Mouse (Mus musculus) telencephalon, adult 2 months (tissue): ENCODE results near the gene Crybg1.

Experiments
- DNase-seq: peaks from one replicate; pipeline ENCODE4 v3.0.0-alpha.2; 2011; ENCODE audit warnings: low read depth, low spot score

Crybg1 gene

DNA sequence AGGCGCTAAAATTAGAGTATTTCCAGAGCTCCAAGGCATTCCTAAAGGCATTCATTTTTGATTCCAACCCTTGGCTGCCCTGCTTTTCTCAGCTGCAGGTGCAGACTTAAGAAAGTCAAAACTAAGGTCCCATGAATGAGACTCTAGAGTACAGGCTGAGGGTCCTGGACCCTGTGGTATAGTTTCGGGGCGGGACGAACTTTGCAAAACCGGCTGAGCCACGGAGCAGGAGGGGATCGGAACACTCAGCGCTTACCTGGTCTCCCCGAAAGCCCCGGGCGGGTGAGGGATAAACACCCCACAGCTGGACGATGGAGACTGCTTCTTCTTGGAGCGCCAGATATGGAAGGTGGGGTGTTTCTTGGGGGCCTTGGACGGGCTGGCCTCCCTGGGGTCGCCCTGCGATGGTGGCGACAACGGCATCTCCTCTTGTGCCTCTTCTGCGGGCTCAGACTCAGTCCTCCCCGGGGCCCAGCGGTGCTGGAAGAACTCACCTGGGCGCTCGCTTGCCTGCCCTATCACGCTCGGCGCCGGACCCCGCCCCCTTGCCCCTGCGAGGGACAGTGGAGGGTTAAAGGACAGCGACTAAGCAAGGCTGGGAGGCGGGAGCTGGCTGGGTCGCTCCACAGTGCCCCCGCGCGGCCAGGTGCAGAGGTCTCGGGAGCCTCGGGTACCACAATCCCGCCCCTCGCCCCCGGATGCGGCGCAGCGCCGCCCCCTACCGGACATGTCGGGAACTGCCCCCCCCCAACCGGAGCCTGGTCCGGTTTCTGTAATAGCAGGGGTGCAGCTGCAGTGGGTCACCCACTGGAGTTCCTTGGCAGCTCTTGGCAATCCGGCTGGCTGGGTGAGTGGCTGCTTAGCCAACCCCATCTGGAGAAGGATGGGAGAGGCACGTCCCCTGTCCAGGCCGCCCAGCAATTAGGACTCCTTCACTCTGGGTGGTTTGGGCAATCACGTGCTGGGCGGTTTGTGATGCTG is at the start of gene Crybg1:
TSS of gene Crybg1 (minus strand) at position 517 of the 981 bp plus-strand sequence.
- no peak for DNase-seq

DNA sequence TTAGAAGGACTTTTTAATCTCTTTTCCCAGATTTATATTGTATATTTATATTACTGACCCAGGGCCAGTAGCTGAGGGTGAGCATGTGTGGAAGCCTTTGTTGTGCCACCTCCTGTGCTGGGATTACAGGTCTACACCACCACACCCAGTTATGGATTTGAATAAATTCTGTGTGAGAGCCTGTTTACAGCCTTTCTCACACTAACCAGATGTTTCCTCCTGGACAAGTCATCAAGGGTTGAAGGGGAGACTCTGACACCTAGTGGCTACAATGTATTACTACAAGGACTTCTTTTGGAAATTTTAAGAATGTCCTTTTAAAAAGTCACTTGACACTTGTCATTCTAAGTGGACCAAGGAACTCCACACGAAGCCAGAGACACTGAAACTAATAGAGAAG is 28.7 kb upstream of the Crybg1 start:
- DNase-seq, result no peak

DNA sequence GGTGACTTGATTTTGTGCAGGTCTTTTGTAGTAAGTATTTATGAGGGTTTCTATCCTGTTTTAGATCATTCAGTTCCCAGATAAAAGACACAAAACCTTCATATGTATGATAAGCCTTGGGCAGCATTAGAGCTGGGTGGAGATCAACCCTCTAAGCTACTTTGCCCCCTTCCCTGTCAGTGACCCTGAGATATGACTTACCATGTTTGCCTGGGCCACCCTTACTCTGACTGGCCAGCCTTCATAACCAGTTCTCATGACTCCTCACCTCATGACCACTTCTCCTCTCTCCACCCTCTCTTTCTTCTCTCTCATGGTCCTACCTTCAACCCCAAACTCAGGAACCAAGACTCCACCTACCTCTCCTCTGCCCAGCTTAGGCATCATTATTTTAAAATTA is 27.9 kb upstream of the Crybg1 start:
- no peak for DNase-seq

DNA sequence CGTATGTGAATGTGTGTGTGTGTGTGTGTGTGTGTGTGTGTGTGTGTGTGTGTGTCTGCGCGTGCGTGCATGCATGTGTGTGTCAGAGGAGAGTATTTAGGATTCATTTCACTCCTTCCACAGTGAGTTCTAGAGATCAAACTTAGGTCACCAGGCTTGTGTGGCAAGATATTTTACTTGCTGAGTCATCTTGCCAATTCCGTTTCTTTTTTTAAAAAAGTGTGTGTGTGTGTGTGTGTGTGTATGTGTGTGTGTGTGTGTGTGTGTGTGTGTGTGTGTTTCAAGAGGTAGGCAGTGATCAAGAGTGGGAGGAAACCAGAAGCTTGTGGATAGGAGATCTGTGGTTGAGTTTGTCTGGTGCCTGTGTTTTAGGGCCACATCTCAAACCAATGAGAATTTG is 27.5 kb upstream of the Crybg1 start:
- no peak for DNase-seq

DNA sequence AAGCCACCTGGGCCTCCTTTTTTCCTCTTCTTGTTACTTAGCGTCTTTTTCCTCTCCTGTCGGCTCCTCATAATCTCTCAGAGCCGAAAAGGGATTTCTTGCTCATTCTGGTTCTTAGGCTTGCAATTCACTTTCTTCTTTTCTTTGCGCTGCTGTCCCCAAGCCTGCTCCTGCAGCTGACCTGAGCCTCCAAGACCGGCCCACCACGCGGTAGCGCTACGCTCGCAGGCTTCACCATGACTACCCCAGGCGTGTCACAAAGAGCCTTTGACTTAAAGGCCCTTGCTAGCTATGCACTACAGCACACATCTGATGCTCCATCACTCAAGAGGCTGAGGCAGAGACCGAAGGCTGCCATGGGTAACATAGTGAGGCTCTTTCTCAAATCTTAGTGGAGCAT is 21.5 kb upstream of the Crybg1 start:
- no peak for DNase-seq

DNA sequence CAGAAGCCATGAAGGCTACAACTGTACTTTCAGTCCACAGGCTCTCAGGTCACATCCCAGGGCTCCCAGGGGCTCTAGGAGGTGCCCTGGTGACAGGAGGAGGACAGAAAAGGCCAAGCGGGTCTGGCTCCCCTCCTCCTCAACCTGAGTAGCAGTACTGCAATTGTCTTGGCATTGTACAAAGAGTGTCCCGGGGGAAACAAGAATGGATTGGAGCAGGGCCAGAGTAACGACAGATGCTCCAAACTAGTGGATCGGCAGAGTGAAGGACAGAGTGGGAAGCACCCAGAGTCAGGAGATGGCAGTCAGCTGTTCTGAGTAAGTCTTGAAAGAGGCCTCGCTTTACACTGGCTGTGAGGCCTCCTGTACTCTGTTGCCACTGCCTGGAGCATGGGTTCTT is 18.4 kb upstream of the Crybg1 start:
- DNase-seq, result no peak

DNA sequence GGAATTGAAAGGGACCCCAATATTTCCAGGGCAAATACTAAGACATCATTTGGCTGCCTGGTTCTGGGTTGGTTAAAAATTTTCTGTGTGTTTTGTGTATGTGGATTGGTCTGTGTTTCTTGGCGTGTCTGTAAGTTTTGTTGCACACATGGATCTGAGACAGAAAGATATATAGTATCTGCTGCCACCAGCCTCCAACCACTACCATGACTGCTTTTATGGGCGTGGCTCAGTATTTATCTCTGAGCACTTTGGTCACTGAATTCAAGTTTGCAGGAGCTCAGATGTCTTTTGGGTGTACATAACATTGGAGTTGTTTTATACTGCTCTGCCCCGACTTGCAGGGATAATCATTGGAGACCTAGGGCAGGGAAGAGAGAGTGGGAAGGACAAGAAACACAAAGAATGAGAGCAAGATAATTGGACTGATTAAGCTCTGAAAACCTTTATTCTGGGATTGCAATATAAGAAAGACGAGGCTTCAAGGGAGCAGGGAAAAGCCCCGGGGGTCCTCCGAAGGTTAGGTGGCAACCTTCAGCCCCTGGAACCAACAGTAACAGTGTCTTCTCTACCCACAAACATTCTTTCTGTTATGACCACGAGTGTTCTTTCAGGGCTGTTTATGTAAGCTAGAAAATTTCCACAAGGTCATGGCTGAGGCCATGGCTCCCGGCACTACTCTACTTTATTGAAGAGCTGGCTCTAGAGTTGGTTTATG is 15.8 kb upstream of the Crybg1 start:
- no peak for DNase-seq

DNA sequence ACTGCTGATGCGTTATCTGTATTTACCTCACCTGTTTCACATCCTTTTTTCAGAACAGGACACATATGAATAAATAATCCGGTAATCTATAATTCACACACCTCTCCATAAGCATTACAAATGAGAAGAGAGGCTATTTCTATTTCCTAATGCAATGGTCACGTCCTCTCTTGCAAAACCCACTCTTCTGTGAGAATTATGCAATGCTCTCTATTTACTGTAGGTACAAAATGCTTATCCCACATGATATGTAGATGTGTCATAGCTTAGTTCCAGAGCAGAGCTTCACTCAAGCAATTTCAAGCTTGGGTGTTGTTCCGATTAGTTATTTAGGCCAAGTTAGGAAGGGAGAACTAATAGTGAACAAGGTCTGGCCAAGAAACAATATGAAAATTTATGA is 14.4 kb upstream of the Crybg1 start:
- no peak for DNase-seq

DNA sequence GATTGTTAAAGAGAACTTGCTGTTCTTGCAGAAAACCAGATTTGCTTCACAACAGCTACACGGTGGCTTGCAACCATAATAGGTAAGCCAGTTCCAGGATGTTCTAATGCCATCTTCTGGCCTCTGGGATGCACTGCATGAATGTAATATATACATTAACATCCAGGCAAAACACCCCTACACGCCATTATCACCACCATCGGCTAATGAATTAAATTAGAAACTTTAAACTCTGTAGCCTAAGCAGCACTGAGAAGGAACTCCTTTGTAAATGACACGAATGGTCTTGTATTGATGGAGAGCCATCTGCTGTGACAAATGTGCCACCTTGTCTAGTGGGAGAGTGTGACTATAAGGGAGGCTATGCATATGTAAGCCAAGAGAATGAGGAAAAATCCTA is 11.5 kb upstream of the Crybg1 start:
- DNase-seq, result peak; percentile 44

DNA sequence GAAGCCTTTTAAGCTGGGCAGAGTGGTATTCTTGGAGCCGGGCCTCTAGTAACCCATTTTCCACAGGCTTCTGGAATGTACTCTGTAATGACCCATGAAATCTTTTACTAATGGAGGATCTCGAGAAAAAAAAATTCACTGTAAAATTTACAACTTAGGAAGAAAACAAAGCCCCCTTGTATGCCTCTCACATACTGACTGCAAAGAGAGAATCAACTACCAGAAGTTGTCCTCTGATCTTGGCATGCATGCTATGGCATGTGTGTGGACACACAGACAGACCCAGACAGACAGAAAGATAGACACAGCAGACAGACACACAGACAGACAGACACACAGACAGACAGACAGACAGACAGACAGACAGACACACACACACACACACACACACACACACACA is 8.8 kb upstream of the Crybg1 start:
- DNase-seq, result no peak

DNA sequence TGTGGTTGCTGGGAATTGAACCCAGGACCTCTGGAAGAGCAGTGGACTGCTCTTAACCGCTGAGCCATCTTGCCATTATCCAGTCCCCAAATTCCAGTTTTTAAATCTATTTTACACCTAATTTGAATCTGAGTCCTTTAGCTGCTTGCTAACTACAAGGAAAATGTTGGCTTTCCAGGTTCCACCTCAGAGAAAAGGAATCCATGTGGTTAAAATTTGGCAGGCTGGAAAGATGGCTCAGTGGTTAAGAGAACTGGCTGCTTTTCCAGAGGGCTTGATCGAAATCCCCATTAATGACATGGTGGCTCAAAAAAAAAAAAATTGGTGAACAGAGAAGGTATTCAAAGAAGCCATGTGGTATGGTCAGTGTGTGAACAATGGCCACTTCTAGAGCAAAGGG is 1.8 kb upstream of the Crybg1 start:
- no peak for DNase-seq

DNA sequence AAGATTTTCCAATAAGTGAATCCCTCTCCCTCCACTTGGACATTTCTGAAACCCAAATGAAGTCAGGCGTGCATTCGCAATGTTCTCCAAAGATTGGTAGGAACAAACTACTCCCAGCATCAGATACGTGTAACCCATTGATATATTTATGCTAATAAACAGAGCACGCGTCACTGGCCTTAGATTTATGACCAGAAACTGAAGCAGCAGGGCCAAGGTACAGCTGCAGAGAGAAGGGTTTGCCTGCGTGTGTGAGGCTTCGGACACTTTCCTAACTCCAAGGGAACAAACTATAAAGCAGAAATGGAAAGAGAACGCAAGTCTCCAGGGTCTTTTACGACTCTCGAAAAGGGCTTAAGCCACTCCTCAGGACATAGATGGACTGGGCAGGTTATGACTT is 5.3 kb downstream of the Crybg1 start:
- DNase-seq, result no peak

DNA sequence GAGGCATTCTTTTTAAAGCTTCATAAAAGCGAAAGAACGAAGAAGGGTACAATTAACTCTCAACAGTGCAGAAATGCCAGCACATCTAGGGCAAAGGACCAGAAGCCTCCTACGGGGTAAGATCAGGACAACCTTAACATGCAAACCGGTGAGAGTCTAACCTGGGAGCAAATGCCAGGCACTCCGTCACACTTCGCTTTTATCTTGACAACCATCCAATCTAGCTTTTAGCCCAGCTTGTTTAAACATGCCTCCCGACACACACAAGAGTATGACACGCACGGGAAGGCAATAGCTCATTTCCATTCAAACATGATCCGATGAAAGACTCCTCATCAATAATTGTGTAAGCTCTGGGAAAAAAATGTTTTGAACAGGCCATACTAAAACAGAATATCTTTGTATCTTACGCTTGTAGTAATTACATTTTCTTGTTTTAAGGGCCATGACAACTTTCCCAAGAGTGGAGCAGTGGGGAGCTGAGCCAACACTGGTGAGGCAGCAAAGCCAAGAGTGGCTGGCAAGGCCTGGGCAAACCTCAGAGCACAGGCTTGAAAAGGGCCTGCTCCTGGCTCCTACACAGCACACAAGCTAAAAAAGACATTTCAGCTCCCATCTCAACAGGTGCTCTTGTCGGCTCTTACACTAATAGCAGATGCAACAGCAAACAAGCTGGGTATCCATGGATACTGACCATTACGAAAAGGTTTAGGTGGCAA is 10.4 kb downstream of the Crybg1 start:
- no peak for DNase-seq

DNA sequence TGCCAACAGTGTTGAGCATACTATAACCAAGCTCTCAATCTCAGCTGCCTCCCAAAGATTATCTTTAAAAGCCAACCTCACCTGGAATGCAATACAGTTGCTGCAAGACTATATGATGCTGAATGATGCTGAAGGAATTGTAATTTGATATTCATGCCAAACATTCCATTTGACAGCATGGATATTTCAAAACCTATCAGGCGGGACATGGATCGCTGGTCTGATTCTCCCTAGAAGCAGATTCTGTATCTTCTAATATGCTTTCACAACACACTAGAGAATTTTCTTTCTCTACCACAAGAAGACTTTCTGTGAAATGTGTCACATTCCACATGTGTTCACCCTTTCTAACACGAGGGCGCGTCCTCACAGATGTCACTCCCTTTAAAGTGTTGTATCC is 22.6 kb downstream of the Crybg1 start:
- DNase-seq, result no peak

DNA sequence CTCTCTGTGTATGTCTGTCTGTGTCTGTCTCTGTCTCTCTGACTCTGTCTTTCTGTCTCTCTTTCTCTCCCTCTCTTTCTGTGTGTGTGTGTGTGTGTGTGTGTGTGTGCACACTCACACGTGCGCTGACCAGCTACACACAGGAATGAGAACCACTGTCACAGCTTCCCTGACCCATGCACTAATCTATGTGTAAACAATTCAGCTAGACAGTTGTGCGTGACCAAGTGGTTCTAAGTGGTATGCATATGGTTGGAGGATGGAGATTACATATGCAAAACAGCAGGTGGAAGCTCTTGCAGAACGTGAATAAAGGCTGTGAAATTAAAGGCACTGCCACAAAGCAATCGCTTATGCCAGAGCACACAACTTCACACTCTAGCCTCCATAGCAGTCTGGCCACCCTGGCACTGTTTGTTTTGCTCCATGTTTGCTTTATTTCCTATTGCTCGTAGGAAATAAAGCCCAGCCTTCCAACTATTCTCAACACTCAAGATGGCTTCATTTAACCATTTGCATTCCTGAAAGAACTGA is 24.2 kb downstream of the Crybg1 start:
- no peak for DNase-seq

DNA sequence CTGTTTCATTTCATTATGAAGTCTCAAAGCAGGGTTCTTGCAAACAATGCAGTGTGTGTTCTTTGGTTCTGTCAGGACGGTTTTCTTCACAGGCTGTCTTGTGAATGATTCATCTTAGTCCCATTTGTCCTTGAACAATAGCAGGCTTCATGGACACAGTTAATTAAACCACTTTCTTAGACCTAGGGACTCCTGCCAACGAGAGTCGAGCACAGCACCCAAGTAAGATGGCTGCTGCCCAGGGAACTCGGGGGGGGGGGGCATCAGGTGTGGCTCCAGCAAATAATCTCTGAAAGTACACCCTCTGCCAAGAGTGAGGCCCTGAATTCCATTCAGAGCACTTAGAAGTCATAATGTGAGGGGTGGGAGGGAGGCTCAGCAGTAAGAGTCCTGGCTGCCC is 30.0 kb downstream of the Crybg1 start:
- DNase-seq, result no peak

DNA sequence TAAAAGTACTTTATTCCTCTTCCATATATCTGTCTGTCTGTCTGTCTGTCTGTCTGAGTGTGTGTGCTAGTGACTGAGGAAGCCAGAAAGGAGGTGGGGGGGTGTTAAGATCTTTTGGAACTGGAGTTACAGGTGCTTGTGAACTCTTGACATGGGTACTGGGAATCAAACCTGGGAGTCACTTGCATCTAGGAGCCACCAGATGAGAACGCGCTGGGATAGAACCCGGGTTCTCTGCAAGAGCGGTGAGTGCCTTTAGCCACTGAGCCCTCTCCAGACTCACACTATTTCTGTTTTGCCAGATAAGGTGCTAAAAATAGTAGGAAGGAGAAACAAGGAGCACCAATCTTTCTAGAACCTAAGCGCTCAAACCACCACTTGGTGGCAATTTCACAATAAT is 31.9 kb downstream of the Crybg1 start:
- no peak for DNase-seq

DNA sequence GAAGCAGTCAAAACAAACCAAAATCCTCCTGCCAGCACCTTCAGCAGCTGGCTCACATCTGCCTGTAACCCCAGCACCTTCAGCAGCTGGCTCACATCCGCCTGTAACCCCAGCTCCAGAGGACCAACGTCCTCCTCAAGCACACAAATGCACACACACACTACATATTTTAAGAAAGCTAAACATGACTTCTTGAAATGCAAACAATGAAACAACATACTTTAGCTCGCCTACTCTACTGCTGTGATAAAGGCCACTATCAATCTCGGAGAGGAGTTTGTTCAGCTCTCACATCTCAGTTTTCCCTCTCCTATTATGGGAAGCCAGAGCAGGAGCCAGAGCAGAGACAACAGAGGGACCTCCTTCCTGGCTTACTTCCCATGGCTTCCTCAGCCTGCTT is 34.0 kb downstream of the Crybg1 start:
- no peak for DNase-seq

DNA sequence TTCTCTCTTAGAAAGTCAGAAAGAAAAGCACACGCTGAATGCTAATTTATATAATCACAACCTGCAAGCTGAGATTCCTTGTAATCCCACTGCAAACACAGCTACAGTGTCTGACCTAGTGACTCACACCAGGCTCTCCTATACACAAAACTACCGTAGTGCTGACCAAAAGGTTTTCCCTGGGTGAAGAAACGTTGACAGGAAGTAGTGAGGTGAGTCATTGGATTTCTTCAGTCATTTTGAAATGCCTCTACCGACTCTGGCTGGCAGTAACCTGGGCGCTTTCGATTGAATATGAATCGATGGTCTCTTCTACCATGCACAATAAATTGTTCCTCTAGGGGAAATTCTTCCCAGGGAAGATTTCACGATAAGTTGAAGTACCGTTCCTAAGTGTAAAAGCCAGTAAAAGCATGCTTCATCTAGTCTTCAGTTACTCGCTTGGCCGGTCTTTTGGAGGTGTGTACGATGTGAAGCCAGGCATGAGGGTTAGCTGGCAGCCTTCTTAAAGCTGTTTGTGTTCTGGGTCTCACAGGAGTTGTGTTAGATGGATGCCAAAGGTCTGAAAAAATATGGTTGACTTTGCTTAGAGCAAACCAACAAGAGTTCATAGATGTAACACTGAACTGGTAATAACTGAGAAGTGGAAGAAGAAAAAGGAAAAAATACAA is 36.5 kb downstream of the Crybg1 start:
- no peak for DNase-seq

DNA sequence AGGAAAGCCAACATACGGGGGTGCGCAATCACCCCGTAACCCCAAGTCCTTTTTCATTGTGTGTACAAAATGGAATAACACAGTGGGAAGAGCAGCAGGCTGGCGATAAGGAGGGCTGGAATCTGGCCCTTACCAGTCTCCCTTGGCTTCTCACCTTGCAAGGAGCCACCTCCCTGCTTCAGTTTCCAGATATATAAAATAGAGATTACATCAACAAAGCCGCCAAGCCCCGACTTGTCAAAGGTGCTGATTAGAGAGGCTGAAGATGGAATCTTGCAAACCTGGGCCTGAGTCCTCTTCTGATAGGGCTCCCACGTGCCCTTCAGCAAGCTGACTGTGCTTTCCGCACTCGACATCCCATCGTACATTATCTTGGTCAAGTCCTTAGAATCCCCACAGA is 37.5 kb downstream of the Crybg1 start:
- no peak for DNase-seq

DNA sequence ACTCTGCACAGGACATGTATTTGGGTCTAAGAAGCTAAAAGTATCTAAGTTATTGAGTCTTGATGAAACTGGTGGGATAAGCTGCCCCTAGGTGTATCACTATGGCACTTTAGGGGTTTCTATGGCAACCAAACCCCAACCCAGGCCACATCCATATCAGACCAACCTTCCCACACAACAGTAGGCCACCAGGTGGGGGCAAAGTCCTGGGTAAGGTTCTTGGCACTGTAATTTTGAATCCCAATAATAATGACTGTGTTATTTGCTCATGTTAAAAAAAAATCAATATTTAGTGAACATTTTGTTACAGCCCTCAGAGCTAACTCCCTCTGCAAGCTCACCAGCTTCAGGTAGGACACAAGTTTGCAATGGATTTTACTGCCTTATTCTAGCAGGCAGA is 38.2 kb downstream of the Crybg1 start:
- DNase-seq, result no peak

DNA sequence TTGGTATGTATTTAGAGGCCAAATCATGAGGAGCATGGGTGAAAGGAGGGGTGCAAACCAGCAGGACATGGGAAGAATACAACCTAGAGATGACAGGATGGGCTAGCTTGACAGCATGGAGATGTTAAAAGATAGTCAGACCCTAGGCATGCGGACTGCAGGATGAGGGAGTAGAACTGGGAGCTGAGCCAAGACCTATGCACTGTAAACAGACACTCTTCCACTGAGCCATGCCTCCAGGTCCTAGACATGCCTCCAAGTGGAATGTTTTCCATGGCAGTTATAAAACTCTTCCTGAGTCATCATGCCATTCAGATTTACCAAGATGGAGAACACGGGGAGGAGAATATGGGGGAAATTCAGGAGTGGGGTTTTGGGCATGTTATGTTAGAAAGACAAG is 53.9 kb downstream of the Crybg1 start:
- DNase-seq, result no peak
